Mouse (Mus musculus): ENCODE data around the gene Nxn. TPM values are rescaled to one million over a fixed set of nuclear protein-coding genes. Genes with fewer than 3 reads are reported as not detected.

The Nxn gene
- total and polyA plus RNA-seq, 2 experiments from 2014 or later, result 10.6 to 50.7 TPM

DNA sequence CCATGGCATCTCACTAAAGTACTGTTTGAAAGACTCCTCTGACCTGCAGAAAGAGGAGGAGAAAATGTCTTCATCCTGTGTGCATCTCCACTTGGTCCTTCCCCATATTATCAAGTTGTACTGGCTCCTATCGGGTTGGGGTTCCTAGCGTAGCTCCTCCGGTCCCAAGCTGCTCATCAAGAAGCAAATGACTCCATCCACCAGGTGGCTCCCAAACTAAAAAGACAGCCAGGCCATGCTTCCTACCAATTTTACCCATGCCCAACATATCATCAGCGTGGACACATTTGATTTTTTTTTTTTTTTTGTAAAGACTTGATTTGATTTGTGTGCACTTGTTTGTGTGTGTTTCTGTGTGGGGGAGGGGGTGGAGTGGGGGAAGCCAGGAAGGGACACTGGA, 126.5 kb downstream of the Nxn start:
- Histone ChIP-seq H3K4me2 (ENCODE audit: low read depth, low read length) (no peak overlapping the region), H3K27me3 (ENCODE audit: control insufficient read depth, insufficient read depth, low read length) (no peaks in the 10 kb centered on the region), H3K4me3 (ENCODE audit: low read depth, low read length) (no peak overlapping the region), H3K36me3 (replicated peaks; ENCODE audit: control insufficient read depth, insufficient read depth, low read length) (peaks cover 3% of the 10 kb centered on the region; the same call in 1 of the 2 replicates), H3K27ac (ENCODE audit: low read depth) (no peak overlapping the region), H3K9me3 (replicated peaks; ENCODE audit: control insufficient read depth, low read length) (no peaks in the 10 kb centered on the region), H3K4me1 (ENCODE audit: control insufficient read depth, insufficient read depth) (no peaks in the 10 kb centered on the region), H3K9ac (replicated peaks; ENCODE audit: low read depth, low read length) (no peak overlapping the region)
- DNase-seq (ENCODE audit: low spot score) (no peak), ATAC-seq (ENCODE audit: insufficient read depth, low read depth) (no peak)
- WGBS, result 69% methylated on average over 4 of the region's 4 CpGs
- no peak for TF ChIP-seq EP300 (IDR thresholded peaks at IDR 0.05; ENCODE audit: low read depth)
- TF ChIP-seq CTCF (IDR thresholded peaks at IDR 0.05; ENCODE audit: low read depth), result peak; percentile 54

DNA sequence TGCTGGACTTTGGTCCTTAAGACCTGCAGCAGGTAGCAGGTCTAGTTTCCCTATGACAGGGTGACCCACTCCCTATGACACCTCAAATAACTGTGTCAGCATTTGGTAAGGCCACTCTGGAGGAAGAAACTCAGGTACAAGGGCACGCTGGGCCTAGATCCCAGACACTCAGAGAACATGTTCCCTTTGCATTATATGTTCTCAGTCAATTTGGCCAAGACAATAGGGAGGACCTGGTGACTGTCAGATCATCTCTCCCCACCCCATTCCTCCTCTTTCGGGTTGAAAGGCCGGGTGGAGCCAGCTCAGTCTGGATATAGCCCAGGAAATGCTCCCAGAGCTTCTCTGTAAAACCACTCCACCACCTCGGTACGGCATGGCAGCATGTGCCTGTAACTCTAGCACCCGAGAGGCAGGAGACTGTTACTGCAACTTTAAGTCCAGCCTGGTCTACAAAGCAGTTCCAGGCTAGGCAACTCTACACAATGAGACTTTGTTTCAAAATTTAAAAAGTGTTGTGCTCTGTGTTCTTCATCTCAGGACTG, 130.3 kb downstream of the Nxn start:
- Histone ChIP-seq H3K4me2 (ENCODE audit: low read depth, low read length) (no peak overlapping the region), H3K36me3 (replicated peaks; ENCODE audit: control insufficient read depth, insufficient read depth, low read length) (0 out of 2 replicates have a peak, but pooled peaks cover 3% of the 10 kb centered on the region)
- WGBS, result 68% methylated on average over 6 of the region's 6 CpGs

GRCm38 (mm10) chr11:76268001-76268459, 130.9 kb downstream of the Nxn start:
- TF ChIP-seq EP300 (IDR thresholded peaks at IDR 0.05; ENCODE audit: low read depth) (no peak), CTCF (IDR thresholded peaks at IDR 0.05; ENCODE audit: low read depth) (no peak)
- WGBS, result 65% methylated on average over 5 of the region's 5 CpGs

More for the DNA sequence above, 130.3 kb downstream of the Nxn start:
- Histone ChIP-seq H3K4me3 (ENCODE audit: low read depth, low read length) (no peak overlapping the region), H3K27ac (ENCODE audit: low read depth) (no peak overlapping the region), H3K9me3 (replicated peaks; ENCODE audit: control insufficient read depth, low read length) (no peaks in the 10 kb centered on the region), H3K27me3 (ENCODE audit: control insufficient read depth, insufficient read depth, low read length) (no peaks in the 10 kb centered on the region), H3K9ac (replicated peaks; ENCODE audit: low read depth, low read length) (no peak overlapping the region), H3K4me1 (ENCODE audit: control insufficient read depth, insufficient read depth) (no peaks in the 10 kb centered on the region)
- ATAC-seq (ENCODE audit: insufficient read depth, low read depth) (no peak), DNase-seq (ENCODE audit: low spot score) (no peak)
- no peak for TF ChIP-seq EP300 (IDR thresholded peaks at IDR 0.05; ENCODE audit: low read depth)
- TF ChIP-seq CTCF (IDR thresholded peaks at IDR 0.05; ENCODE audit: low read depth), result no peak

DNA sequence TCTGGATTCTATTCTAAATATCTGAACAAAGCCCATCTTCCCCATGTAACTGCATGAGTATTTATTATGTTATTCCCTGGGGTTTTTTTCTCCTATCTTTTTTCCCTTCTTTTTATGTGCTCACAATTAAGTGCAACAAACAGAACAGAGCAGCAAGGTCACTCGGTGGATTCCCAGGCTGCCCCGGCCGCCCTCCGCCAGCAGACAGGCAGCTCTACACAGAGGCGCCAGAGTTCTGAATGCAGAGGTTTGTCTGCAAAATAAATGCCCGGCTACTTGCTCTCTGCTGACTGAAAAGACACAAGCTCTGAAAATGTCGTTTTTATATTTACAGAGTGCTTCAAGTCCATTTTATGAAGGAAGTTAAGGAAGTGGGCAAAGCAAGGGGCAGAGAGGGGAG, 131.4 kb downstream of the Nxn start:
- ATAC-seq (ENCODE audit: insufficient read depth, low read depth), result no peak
- H3K27ac ChIP-seq (ENCODE audit: low read depth), result no peak overlapping the region
- no peak for DNase-seq (ENCODE audit: low spot score)
- H3K4me3 ChIP-seq (ENCODE audit: low read depth, low read length), result no peak overlapping the region
- H3K4me1 ChIP-seq (ENCODE audit: control insufficient read depth, insufficient read depth), result no peaks in the 10 kb centered on the region
- no peaks in the 10 kb centered on the region for H3K27me3 ChIP-seq (ENCODE audit: control insufficient read depth, insufficient read depth, low read length)
- H3K4me2 ChIP-seq (ENCODE audit: low read depth, low read length), result no peak overlapping the region
- H3K9me3 ChIP-seq (replicated peaks; ENCODE audit: control insufficient read depth, low read length), result no peaks in the 10 kb centered on the region
- no peak for TF ChIP-seq CTCF (IDR thresholded peaks at IDR 0.05; ENCODE audit: low read depth)
- no peak for TF ChIP-seq EP300 (IDR thresholded peaks at IDR 0.05; ENCODE audit: low read depth)
- 73% methylated on average over 7 of the region's 7 CpGs for WGBS
- H3K36me3 ChIP-seq (replicated peaks; ENCODE audit: control insufficient read depth, insufficient read depth, low read length), result 0 out of 2 replicates have a peak, but pooled peaks cover 3% of the 10 kb centered on the region
- H3K9ac ChIP-seq (replicated peaks; ENCODE audit: low read depth, low read length), result no peak overlapping the region

More at GRCm38 (mm10) chr11:76268001-76268459, 130.9 kb downstream of the Nxn start:
- no peak overlapping the region for H3K4me2 ChIP-seq (ENCODE audit: low read depth, low read length)
- no peaks in the 10 kb centered on the region for H3K27me3 ChIP-seq (ENCODE audit: control insufficient read depth, insufficient read depth, low read length)
- H3K36me3 ChIP-seq (replicated peaks; ENCODE audit: control insufficient read depth, insufficient read depth, low read length), result 0 out of 2 replicates have a peak, but pooled peaks cover 3% of the 10 kb centered on the region
- H3K9me3 ChIP-seq (replicated peaks; ENCODE audit: control insufficient read depth, low read length), result no peaks in the 10 kb centered on the region
- H3K27ac ChIP-seq (ENCODE audit: low read depth), result no peak overlapping the region
- no peak for ATAC-seq (ENCODE audit: insufficient read depth, low read depth)
- no peaks in the 10 kb centered on the region for H3K4me1 ChIP-seq (ENCODE audit: control insufficient read depth, insufficient read depth)
- no peak overlapping the region for H3K4me3 ChIP-seq (ENCODE audit: low read depth, low read length)
- DNase-seq (ENCODE audit: low spot score), result no peak
- H3K9ac ChIP-seq (replicated peaks; ENCODE audit: low read depth, low read length), result no peak overlapping the region

GRCm38 (mm10) chr11:76262611-76263351, 136.2 kb downstream of the Nxn start:
- Histone ChIP-seq H3K4me1 (ENCODE audit: control insufficient read depth, insufficient read depth) (no peaks in the 10 kb centered on the region), H3K9me3 (replicated peaks; ENCODE audit: control insufficient read depth, low read length) (no peaks in the 10 kb centered on the region), H3K27ac (ENCODE audit: low read depth) (no peak overlapping the region), H3K9ac (replicated peaks; ENCODE audit: low read depth, low read length) (no peak overlapping the region), H3K27me3 (ENCODE audit: control insufficient read depth, insufficient read depth, low read length) (no peaks in the 10 kb centered on the region), H3K4me2 (ENCODE audit: low read depth, low read length) (no peak overlapping the region), H3K4me3 (ENCODE audit: low read depth, low read length) (no peak overlapping the region), H3K36me3 (replicated peaks; ENCODE audit: control insufficient read depth, insufficient read depth, low read length) (0 out of 2 replicates have a peak, but pooled peaks cover 9% of the 10 kb centered on the region)
- TF ChIP-seq EP300 (IDR thresholded peaks at IDR 0.05; ENCODE audit: low read depth) (no peak), CTCF (IDR thresholded peaks at IDR 0.05; ENCODE audit: low read depth) (no peak)
- ATAC-seq (ENCODE audit: insufficient read depth, low read depth), result no peak
- WGBS, result 29% methylated on average over 19 of the region's 19 CpGs
- no peak for DNase-seq (ENCODE audit: low spot score)

All from heart, postnatal 0 days (tissue).